Mouse (Mus musculus): ENCODE measurements around the gene Rhoh.

- no peak for TF ChIP-seq EP300 (IDR thresholded peaks at IDR 0.05; ENCODE audit: insufficient read depth, low read depth, low read length)
- no peak for TF ChIP-seq CTCF (IDR thresholded peaks at IDR 0.05)
- TF ChIP-seq POLR2A (IDR thresholded peaks at IDR 0.05; ENCODE audit: insufficient read depth, low read depth, low read length): no peak
Measured at GRCm38 (mm10) chr5:65910398-65910797, 49.4 kb downstream of the Rhoh start.
